Mouse (Mus musculus) heart, adult 2 months (tissue): ENCODE data around the gene Smad6. TPM values are rescaled to one million over a fixed set of nuclear protein-coding genes. Genes with fewer than 3 reads are reported as not detected.

Source experiments
- DNase-seq, 2 experiments: peaks; one replicate each; pipeline ENCODE4 v3.0.0; 2021
- H3K27ac ChIP-seq: fragments of 200-600 bp; 2 replicates; pipeline ENCODE4 v1.8.1; 2022
- H3K27me3 ChIP-seq: fragments of 200-500 bp; 2 replicates; pipeline ENCODE4 v1.6.1; 2012; ENCODE audit warnings: mild to moderate bottlenecking, low read length, inconsistent platforms, mixed read lengths; ENCODE audit not compliant: control insufficient read depth, insufficient read depth
- H3K36me3 ChIP-seq: fragments of 200-500 bp; 2 replicates; pipeline ENCODE4 v1.6.1; 2012; ENCODE audit warnings: low read length, inconsistent platforms; ENCODE audit not compliant: control insufficient read depth, insufficient read depth
- H3K4me1 ChIP-seq: fragments of 200-500 bp; 2 replicates; pipeline ENCODE4 v1.6.1; 2011; ENCODE audit warnings: low read length; ENCODE audit not compliant: control insufficient read depth, insufficient read depth
- H3K4me3 ChIP-seq: fragments of 200-600 bp; 2 replicates; pipeline ENCODE4 v1.8.1; 2022
- H3K79me2 ChIP-seq: fragments of 200-500 bp; replicated peaks from 2 replicates; pipeline ENCODE4 v1.6.1; 2012; ENCODE audit warnings: mild to moderate bottlenecking, inconsistent platforms, low read length, moderate library complexity, mixed read lengths; ENCODE audit not compliant: control insufficient read depth, insufficient read depth
- H3K9ac ChIP-seq: fragments of 200-500 bp; 2 replicates; pipeline ENCODE4 v1.6.1; 2012; ENCODE audit warnings: low read depth, mild to moderate bottlenecking, control low read depth, inconsistent platforms, low read length, mixed read lengths
- CTCF ChIP-seq: fragments of 200-600 bp; IDR thresholded peaks from 2 replicates; pipeline ENCODE4 v1.8.1; 2022; ENCODE audit warnings: antibody characterized with exemption, mild to moderate bottlenecking, moderate library complexity
- EP300 ChIP-seq: fragments of 200-500 bp; IDR thresholded peaks from 2 replicates; pipeline ENCODE4 v1.6.1; 2011; ENCODE audit warnings: low read depth, low read length, control low read depth; ENCODE audit not compliant: insufficient read depth
- POLR2A ChIP-seq: fragments of 200-500 bp; IDR thresholded peaks from 2 replicates; pipeline ENCODE4 v1.6.1; 2011; ENCODE audit warnings: mild to moderate bottlenecking, low read depth, low read length, control low read depth; ENCODE audit not compliant: insufficient read depth
- WGBS: fragments of 180-500 bp; shearing (Covaris S2); methylation state at CpG from one replicate; pipeline ENCODE4 v1.1.7; 2018; 5-methylcytosine and 5-hydroxymethylcytosine counted together
- intact Hi-C: fragments of 180-260 bp; cut with DNase I; formaldehyde crosslinking; loops from one replicate; pipeline ENCODE4 v1.15.1; 2025
- polyA plus RNA-seq: library from polyadenylated mRNA; depleted of rRNA; stranded (reverse); fragments of >200 nt; gene quantifications from 2 replicates; pipeline ENCODE4 v1.2.3, GENCODE M21; 2012
- total RNA-seq, 2 experiments: library from RNA; stranded (reverse); gene quantifications; 2 replicates each; pipeline ENCODE4 v1.2.3; 2021

The Smad6 gene
- total and polyA plus RNA-seq, 3 experiments, result 11.0 to 15.1 (median 14.7) TPM

DNA sequence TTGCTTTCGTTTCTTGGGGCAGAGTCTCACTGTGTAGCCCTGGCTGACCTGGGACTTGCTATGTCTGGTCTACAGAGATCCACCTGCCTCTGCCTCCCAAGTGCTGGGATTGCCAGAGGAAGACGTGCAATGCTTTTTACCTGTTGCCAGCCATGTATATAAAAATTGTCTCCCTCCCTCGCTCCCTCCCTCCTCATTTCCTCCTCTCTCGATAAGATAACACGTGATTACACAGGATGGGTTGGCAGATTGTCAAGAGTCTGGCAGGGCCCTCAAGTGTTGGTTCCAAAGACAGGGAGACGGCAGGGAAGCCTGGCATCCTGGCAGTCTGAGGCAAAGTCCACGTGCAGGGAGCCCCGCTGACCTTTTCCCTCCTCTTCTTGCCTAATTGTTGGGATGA lies 32.2 kb downstream of the Smad6 start:
- Histone ChIP-seq H3K79me2 (0 out of 2 replicates have a peak, but pooled peaks cover 1% of the 10 kb centered on the region), H3K27me3 (no peaks in the 10 kb centered on the region), H3K4me1 (peaks cover 21% of the 10 kb centered on the region), H3K4me3 (no peak overlapping the region), H3K36me3 (0 out of 2 replicates have a peak, but pooled peaks cover 2% of the 10 kb centered on the region), H3K27ac (no peak overlapping the region), H3K9ac (no peak overlapping the region)
- DNase-seq, result no peak
- 27% methylated on average over 8 of the region's 8 CpGs for WGBS
- TF ChIP-seq EP300 (no peak), POLR2A (no peak), CTCF (no peak)
- intact Hi-C loops, result loop anchor here (5.0 kb wide), 1 partner anchor 32 kb away; no protein-coding TSS in a partner anchor

DNA sequence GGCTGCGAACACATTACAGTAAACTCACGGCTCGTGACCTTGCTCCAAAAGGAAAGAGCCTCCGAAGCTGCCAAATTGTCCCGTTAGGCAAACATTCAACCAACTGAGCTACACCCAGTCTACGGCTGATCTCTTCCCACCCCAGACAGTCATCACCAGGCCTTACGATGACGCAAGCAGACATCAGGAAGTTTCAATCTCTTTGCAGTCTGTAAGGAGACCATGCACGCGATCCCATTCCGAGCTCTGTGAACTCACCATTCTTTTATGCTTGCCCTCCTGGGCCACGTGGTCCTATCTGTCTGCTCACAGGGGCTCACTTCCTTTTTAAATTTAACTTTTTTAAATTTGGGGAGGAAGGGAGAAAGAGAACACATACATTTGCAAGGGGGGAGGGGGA lies 32.6 kb downstream of the Smad6 start:
- peaks cover 25% of the 10 kb centered on the region for H3K4me1 ChIP-seq
- no peak for TF ChIP-seq CTCF
- TF ChIP-seq POLR2A, result no peak
- no peak for TF ChIP-seq EP300
- H3K79me2 ChIP-seq, result 0 out of 2 replicates have a peak, but pooled peaks cover 1% of the 10 kb centered on the region
- H3K9ac ChIP-seq, result no peak overlapping the region
- no peaks in the 10 kb centered on the region for H3K27me3 ChIP-seq
- H3K4me3 ChIP-seq, result no peak overlapping the region
- 0 out of 2 replicates have a peak, but pooled peaks cover 2% of the 10 kb centered on the region for H3K36me3 ChIP-seq
- intact Hi-C loops, result no loop called here
- H3K27ac ChIP-seq, result no peak overlapping the region
- no peak for DNase-seq
- 42% methylated on average over 12 of the region's 12 CpGs for WGBS

DNA sequence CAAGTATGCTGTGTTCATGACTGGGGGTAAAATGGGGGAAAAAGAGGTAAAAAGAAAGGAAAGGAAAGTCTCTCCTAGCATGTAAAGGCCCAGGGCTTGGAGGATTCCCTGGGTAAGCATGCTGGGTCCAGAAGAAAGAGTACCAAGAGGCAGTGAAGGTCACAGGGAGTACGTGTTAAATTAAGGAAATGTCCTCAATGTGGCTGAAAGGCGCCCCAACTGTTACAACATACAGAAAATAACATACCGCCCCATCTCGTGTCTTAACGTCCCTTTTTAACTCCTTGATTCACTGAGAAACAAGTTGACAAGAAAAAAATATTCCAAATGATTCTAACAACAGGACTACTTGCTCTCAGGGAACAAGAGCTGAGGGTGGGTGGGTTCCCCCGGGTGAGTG lies 36.7 kb downstream of the Smad6 start:
- Histone ChIP-seq H3K4me3 (no peak overlapping the region), H3K79me2 (peaks cover 1% of the 10 kb centered on the region; the same call in 1 of the 2 replicates), H3K27me3 (no peaks in the 10 kb centered on the region), H3K9ac (no peak overlapping the region), H3K4me1 (peaks cover 32% of the 10 kb centered on the region), H3K27ac (no peak overlapping the region; the same call in 1 of the 2 replicates), H3K36me3 (0 out of 2 replicates have a peak, but pooled peaks cover 2% of the 10 kb centered on the region)
- no peak for TF ChIP-seq CTCF
- no peak for TF ChIP-seq POLR2A
- no peak for TF ChIP-seq EP300
- no peak for DNase-seq
- 58% methylated on average over 6 of the region's 6 CpGs for WGBS
- intact Hi-C loops, result no loop called here

DNA sequence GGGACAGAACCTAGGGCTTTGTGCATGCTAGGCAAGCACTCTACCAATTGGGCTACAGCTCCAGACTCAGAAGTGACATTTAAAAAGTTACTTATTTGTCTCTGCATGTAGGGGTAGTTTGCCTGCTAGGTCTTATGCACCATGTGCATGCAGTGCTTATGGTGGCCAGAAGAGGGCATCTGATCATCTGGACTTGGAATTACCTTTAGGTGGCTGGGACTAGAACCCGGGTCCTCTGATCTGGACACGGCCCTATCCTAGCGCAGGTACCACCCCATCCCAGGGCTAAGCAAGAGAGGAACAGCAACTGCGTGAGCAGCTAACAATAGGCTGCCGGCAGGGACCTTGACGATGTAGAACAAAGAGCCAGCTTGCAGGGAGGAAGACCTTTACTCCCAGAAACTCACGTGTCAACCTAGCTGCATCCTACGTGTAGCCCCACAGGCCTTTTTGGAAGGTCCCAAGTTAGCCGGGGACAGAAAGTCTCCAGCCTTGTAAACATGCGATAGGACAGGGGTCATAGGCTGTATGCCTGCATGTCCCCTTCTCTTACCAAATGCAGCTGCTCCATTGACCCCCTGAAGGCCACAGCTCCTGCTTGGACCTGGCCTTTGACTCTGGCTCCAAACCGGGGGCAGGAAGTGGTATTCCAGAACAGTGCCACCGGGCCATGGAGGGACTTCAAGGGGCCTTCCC lies 38.8 kb downstream of the Smad6 start:
- 0 out of 2 replicates have a peak, but pooled peaks cover 2% of the 10 kb centered on the region for H3K36me3 ChIP-seq
- H3K27ac ChIP-seq, result no peak overlapping the region
- no peak overlapping the region for H3K4me3 ChIP-seq
- no peak for TF ChIP-seq POLR2A
- no peak for TF ChIP-seq EP300
- peak; percentile 66 for TF ChIP-seq CTCF
- intact Hi-C loops, result no loop called here
- no peak for DNase-seq
- no peak overlapping the region for H3K9ac ChIP-seq
- no peaks in the 10 kb centered on the region; the same call in 1 of the 2 replicates for H3K79me2 ChIP-seq
- H3K4me1 ChIP-seq, result peaks cover 19% of the 10 kb centered on the region
- 68% methylated on average over 12 of the region's 12 CpGs for WGBS
- H3K27me3 ChIP-seq, result no peaks in the 10 kb centered on the region

DNA sequence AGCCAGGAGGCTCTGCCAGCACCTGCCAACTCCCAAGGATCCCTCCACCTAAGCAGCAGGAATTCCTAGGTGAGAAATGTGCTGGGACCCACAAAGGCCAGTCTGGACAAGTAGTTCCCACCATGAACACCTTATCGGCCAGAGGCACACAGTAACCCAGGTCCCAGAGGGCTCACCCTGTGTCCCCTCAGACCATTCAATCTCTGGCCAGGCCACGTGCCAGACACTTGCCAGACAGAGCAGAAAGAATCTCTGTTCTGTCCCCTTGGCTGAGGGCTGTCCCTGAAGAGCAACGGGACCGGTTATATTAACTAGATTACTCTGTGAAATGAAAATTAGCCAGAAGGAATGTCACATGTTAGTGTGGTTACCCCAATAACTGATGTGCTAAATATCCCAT lies 39.9 kb downstream of the Smad6 start:
- no peak for DNase-seq
- H3K36me3 ChIP-seq, result 0 out of 2 replicates have a peak, but pooled peaks cover 2% of the 10 kb centered on the region
- no peaks in the 10 kb centered on the region; the same call in 1 of the 2 replicates for H3K79me2 ChIP-seq
- 45% methylated on average over 4 of the region's 4 CpGs for WGBS
- H3K27ac ChIP-seq, result no peak overlapping the region
- intact Hi-C loops, result no loop called here
- H3K4me3 ChIP-seq, result no peak overlapping the region
- no peak for TF ChIP-seq CTCF
- no peak for TF ChIP-seq EP300
- no peak for TF ChIP-seq POLR2A
- H3K9ac ChIP-seq, result no peak overlapping the region
- no peaks in the 10 kb centered on the region for H3K27me3 ChIP-seq
- peaks cover 23% of the 10 kb centered on the region for H3K4me1 ChIP-seq

DNA sequence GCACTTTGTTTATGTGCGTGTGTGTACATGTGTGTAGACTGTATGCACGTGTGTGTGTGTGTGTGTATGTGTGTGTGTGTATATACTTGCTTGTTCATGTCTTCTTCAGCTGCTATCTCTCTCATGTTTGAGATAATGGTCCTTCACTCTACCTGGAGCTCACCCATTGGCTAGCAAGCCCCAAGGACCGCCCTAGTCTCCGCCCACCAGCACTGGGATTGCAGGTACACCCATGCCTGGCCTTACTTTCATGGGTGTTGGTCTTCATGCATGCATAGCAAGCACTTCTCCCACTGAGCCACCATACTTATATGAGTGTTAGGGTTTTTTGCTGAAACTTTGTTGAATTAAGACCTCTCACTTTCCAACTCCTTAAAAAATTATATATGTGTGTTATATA lies 40.5 kb downstream of the Smad6 start:
- no peak for TF ChIP-seq POLR2A
- TF ChIP-seq CTCF, result no peak
- TF ChIP-seq EP300, result no peak
- no peak overlapping the region for H3K4me3 ChIP-seq
- intact Hi-C loops, result no loop called here
- H3K79me2 ChIP-seq, result no peaks in the 10 kb centered on the region; the same call in 1 of the 2 replicates
- 0 out of 2 replicates have a peak, but pooled peaks cover 2% of the 10 kb centered on the region for H3K36me3 ChIP-seq
- no peak overlapping the region for H3K27ac ChIP-seq
- H3K27me3 ChIP-seq, result no peaks in the 10 kb centered on the region
- peaks cover 26% of the 10 kb centered on the region for H3K4me1 ChIP-seq
- WGBS, result 76% methylated on average over 4 of the region's 4 CpGs
- H3K9ac ChIP-seq, result no peak overlapping the region
- no peak for DNase-seq
